Mouse (Mus musculus) lung, embryonic 16.5 days (tissue): ENCODE measurements around the gene Prr18. TPM values are rescaled to one million over a fixed set of nuclear protein-coding genes. Genes with fewer than 3 reads are reported as not detected.

Experiments used
- polyA plus RNA-seq: library from polyadenylated mRNA; unstranded; fragments of >200 nt; fragmentation: Nextera tagmentation; extraction: Ambion mirVana; gene quantifications from 2 replicates; pipeline ENCODE4 v1.2.1, GENCODE M21; 2015

The Prr18 gene
- polyA plus RNA-seq, 1 experiment from 2014 or later, result 1.6 TPM

Other genes starting within 250 kb of the Prr18 start
- gene Gm49673, start 189.7 kb upstream of the Prr18 start, polyA plus RNA-seq, result 0.24 TPM in 1 of 2 replicates, not detected in the other
- 40.1 TPM in 2 replicates for gene Rnaset2a, start 189.4 kb upstream of the Prr18 start, polyA plus RNA-seq
- 38.4 and 39.5 TPM in 2 replicates for gene Fgfr1op, start 172.0 kb upstream of the Prr18 start, polyA plus RNA-seq
- 0.23 and 0.26 TPM in 2 replicates for gene Ccr6, start 101.4 kb upstream of the Prr18 start, polyA plus RNA-seq
- gene Mpc1, start 54.6 kb upstream of the Prr18 start, polyA plus RNA-seq, result 196 and 202 TPM in 2 replicates
- 78.9 and 83.6 TPM in 2 replicates for gene Sft2d1, start 26.4 kb upstream of the Prr18 start, polyA plus RNA-seq
- gene T2, start 18.5 kb downstream of the Prr18 start, polyA plus RNA-seq, result 0.62 and 0.73 TPM in 2 replicates
- gene T, start 97.0 kb downstream of the Prr18 start, polyA plus RNA-seq, result 0.13 and 0.40 TPM in 2 replicates
- gene Pde10a, start 187.9 kb downstream of the Prr18 start, polyA plus RNA-seq, result 0.88 and 1.7 TPM in 2 replicates
- not detected in 2 replicates for gene Gm17087, start 229.5 kb downstream of the Prr18 start, polyA plus RNA-seq